Mouse (Mus musculus) stomach, postnatal 0 days (tissue): ENCODE measurements around the gene Dapk3.

Experiments
- CTCF ChIP-seq: IDR thresholded peaks from 2 replicates; pipeline ENCODE4 v1.5.1; 2016; ENCODE audit warnings: antibody characterized with exemption, low read depth, mild to moderate bottlenecking, moderate library complexity
- EP300 ChIP-seq: optimal IDR thresholded peaks from 2 replicates; pipeline ENCODE3; 2016; ENCODE audit warnings: antibody characterized with exemption

GRCm38 (mm10) chr10:81204137-81204536 is 21.3 kb downstream of the Dapk3 start:
- TF ChIP-seq CTCF (no peak), EP300 (no peak)
